Mouse (Mus musculus) splenic B cell, adult 2 months (primary cell): ENCODE results near the gene Zcchc24.
A peak's percentile ranks its signal among the peaks of the same experiment; 100 is the strongest.

Experiments used
- DNase-seq: peaks from one replicate; pipeline ENCODE4 v3.0.0-alpha.2; 2011; ENCODE audit warnings: low read depth, low spot score
- H3K27me3 ChIP-seq: 2 replicates; pipeline ENCODE4 v1.6.1; 2012; ENCODE audit warnings: mild to moderate bottlenecking, low read length, moderate library complexity, mixed read lengths; ENCODE audit not compliant: control insufficient read depth, poor library complexity, insufficient read depth, severe bottlenecking
- H3K36me3 ChIP-seq: 2 replicates; pipeline ENCODE4 v1.6.1; 2012; ENCODE audit warnings: mild to moderate bottlenecking, low read length, moderate library complexity, mixed read lengths; ENCODE audit not compliant: control insufficient read depth, poor library complexity, insufficient read depth, severe bottlenecking

The Zcchc24 gene

DNA sequence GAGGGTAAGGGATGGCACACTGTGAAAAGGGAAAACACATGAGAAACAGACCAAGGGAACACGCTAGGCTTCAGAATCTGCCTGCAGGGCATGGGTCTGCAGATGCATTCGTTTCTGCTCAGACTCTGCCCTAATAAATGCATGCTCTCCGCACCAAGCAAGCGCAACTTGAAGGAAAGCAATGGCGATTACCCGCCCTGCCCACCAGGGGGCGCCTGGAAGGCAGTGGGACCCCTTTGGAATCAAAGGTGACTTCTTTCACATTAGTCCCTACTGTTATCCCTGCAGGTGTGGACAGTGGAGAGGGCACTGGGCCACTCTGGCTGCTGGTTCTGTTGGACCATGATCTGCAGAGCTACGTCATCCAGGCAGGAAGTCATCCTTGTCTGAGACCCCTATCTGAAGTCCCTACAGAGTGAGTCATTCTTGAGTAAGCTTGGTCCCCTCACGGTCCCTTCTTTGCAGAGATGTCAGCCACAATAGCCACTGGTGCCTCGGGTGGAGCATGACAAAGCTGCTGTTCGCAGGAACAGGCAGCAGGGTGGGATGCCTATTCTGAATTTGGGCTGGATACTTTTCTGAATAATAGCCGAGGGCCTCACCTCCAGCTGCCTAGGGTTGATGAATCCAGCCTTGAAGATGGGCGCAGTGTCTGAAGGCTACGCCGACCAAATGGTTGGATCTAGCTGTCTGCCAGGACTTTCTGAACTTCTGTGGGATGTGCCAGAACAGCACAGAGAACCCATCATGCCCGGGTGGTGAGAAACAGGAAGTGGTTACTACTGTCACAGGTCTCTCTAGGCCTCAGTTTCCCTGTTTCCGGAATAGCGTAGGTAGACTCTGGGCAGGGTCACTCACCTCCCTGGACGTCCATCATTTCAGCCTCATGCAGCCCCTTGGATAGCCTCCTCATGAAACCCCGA, 42.4 kb downstream of the Zcchc24 start:
- H3K27me3 ChIP-seq = no peaks in the 10 kb centered on the region
- H3K36me3 ChIP-seq = no peaks in the 10 kb centered on the region
- DNase-seq = peak; percentile 74

DNA sequence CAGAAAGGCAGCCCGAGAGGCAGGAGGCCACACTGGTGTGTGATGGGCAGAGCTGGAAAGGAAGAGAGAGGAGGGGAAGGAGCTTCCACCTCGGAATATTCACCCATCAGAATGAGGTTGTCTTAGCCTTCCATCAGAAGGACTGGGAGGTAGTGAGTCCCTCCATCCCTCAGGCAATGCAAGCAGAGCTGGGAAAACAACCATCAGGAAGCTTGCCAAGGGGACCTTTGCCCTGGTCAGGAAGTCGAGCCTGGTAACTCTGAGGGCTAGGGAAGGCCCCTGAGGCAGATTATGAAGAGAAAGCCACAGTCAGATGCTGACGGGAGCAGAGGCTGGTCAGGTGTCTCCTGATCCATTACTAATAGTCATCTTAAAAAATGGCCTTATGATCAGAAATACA, 43.1 kb downstream of the Zcchc24 start:
- Histone ChIP-seq H3K36me3 (no peaks in the 10 kb centered on the region), H3K27me3 (no peaks in the 10 kb centered on the region)
- no peak for DNase-seq

DNA sequence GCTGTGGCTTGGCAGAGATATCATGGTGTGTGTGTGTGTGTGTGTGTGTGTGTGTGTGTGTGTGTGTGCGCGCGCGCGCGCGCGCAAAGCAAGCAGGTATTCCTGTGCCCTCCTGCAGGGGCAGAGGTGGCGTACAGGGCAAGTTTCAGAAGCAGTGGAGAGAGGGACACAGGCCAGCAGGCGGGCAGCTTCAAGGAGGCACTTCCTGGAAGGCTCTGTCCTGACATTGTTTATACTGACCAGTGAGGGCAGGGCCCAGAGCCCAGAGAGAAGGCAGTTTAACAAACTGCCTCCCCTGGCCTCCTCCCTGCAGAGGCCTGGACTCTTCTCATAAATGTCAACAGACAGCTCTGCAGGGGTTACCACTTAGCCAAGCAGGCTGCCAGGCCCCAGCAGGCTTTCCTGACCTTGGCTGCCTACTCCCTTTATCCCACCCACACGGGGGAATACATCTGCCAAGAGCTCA, 43.8 kb downstream of the Zcchc24 start:
- no peaks in the 10 kb centered on the region for H3K36me3 ChIP-seq
- H3K27me3 ChIP-seq = no peaks in the 10 kb centered on the region
- no peak for DNase-seq

DNA sequence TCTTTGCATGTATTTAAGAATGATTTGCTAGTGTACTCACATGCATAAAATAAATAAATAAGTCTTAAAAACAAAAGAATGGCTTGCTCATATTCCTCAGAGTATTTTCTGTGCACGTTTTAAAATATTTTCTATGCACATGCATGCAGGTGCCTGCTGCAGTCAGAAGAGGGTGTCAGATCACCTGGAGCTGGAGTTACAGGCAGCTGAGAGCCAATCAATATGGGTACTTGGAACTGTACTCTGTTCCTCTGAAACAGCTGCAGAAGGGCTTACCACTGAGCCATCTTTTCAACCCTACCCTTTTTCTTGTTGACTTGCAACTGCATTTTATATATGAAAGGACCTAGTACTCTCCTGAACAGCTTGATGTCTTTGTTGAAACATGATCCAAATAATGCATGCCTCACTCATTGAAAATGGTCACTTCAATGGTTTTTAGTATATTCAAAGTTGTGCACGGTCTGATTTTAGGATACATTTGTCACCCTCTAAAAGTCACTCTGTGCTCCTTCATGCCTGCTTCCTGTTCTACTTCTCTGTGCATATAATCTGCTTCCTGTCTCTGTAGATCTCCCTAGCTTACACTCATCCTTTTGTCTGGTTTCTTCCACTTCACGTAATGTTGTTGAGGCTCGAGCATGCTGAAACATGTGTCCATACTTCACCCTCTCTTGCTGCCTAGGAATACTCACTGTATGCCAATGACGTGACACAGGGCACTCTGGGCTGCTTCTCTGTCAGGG, 47.7 kb downstream of the Zcchc24 start:
- DNase-seq = peak; percentile 50
- Histone ChIP-seq H3K36me3 (no peaks in the 10 kb centered on the region), H3K27me3 (no peaks in the 10 kb centered on the region)

DNA sequence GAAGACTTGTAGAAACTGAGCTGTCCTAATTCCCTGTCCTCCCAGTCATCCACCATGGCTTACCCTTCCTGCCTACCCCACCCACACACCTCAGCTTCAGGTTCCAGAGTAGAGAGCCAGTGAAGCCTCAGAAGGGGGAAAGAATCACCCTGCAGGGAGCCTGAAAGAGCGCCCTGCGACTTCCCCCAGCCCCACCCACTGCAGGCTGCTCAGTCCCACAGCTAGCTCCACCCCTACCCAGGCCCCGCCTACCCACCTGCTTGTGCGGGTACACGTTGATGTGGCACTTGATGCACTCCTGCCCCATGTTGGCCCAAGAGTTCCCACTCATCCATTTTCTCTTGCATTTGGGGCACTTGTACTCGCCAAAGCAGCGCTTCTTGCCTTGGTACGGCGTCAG, 49.5 kb downstream of the Zcchc24 start:
- peak; percentile 74 for DNase-seq

DNA sequence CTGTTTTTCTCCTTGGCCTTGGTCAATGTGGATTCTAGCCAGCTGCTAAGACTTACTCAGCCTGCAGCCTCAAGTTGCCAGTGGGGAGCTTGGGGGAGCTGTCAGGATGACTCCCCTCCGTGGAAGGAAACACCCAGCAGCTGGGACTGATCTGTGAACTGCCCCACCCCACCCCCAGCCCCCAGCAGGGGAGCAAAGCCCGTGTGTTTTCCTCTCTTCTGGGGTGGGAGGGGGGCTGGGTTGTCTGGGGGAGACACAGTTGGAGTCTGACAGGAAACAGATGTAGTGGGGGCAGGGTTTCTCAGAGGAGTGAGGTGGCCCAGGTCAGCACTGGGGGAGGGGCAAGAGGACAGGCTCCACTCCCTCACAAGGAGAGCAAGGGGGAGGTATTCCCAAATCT, 50.4 kb downstream of the Zcchc24 start:
- H3K27me3 ChIP-seq = no peaks in the 10 kb centered on the region
- no peak for DNase-seq
- H3K36me3 ChIP-seq = no peaks in the 10 kb centered on the region; the same call in 1 of the 2 replicates

More for the DNA sequence above, 49.5 kb downstream of the Zcchc24 start:
- H3K27me3 ChIP-seq = no peaks in the 10 kb centered on the region
- no peaks in the 10 kb centered on the region; the same call in 1 of the 2 replicates for H3K36me3 ChIP-seq

DNA sequence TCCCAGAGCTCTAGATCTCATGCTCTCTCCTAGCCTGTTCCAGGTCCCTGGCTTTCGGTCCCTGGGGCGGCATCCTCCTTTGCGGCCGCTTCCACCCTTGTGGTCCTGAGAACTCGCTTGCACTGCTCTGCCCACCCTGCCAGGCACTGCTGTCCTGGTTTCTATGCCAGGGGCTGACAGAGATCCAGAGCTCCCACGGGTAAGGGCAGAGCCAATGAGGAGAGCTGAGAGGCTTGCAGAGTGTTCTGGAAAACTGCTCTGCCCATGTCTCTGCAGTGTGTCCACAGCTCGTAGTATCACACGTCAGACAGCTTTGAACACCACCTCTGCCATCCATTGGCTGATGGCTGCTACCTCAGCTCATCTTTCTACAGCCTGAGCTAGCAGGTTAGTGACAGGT, 51.1 kb downstream of the Zcchc24 start:
- H3K27me3 ChIP-seq = no peaks in the 10 kb centered on the region
- H3K36me3 ChIP-seq = no peaks in the 10 kb centered on the region; the same call in 1 of the 2 replicates
- DNase-seq = no peak

DNA sequence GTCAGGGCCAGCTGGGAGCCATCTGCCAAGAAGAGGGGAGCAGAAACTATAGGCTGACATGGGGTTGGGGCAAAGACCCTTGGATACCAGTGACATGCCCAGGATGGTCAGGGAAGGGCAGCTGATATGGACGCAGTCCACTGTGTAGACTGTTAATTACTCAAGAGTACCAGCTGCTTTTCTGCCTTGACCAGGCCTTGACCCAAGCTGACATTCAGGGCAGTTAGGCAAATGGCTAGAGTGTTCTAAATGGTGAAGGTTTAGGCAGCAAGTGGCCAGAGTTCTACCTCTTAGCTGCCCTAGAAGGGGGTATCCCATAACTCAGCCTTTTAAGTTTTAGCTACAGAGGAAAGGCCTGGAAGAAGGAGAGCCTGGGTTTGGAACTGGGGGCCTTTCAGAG, 52.3 kb downstream of the Zcchc24 start:
- no peaks in the 10 kb centered on the region for H3K27me3 ChIP-seq
- no peak for DNase-seq
- no peaks in the 10 kb centered on the region; the same call in 1 of the 2 replicates for H3K36me3 ChIP-seq

DNA sequence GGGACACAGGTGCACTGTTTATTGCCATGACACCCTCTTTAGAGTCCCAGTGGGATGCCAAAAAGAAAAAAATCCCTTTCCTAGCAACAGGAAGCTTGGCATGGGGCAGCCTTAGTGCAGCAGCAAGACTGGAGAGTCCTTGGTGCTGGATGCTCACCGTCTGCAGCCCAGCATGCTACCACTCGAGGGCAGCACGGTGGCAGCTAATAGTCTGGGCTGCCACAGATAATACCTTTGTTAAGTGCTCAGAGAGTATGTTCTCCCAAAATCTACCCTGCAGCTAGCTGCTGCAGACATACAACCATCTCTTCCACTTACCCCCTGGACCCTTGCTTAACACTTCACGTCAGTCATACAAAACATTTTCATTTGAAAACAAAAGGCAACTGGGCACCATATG, 55.4 kb downstream of the Zcchc24 start:
- DNase-seq = peak; percentile 43
- no peaks in the 10 kb centered on the region for H3K27me3 ChIP-seq
- H3K36me3 ChIP-seq = no peaks in the 10 kb centered on the region; the same call in 1 of the 2 replicates

DNA sequence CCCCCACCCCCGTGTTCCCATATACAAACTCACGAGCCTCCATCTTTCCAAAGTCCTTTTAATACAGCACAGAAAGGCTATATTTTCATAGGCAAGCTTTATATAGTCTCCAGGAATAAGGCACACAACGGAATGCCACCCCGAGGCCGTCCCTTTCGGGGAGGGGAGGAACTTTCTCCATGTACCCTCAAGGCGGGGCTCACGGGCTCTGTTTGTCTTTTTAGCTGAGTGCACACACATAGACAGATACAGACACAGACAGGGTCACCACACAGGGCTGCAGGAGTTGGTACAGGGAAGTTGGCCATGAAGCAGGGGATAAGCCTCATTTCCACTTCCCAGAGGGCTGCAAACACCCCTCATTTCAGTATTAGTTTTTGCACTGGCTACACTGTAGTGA, 57.2 kb downstream of the Zcchc24 start:
- no peaks in the 10 kb centered on the region; the same call in 1 of the 2 replicates for H3K36me3 ChIP-seq
- no peaks in the 10 kb centered on the region for H3K27me3 ChIP-seq

DNA sequence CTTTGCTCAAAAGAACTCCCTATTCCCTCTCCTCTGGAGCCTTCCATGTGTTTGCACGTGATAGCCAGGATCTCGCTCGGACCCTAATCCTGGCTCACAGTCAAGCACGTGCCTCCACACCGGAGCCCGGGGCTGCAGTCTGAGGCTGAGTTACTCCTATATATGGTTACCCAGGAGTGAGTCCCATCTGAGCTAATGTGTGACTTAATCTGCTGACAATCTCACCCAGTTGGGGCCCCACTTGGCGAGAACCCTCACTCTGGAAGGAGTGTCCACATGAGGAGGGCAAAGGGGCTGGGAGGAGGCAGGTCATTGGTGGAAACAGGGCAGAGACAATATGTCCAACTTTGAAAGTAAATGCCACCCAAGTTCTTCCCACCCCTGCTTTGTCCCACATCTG, 57.7 kb downstream of the Zcchc24 start:
- no peaks in the 10 kb centered on the region; the same call in 1 of the 2 replicates for H3K36me3 ChIP-seq
- no peaks in the 10 kb centered on the region for H3K27me3 ChIP-seq
- no peak for DNase-seq

More for the DNA sequence above, 57.2 kb downstream of the Zcchc24 start:
- DNase-seq = no peak

DNA sequence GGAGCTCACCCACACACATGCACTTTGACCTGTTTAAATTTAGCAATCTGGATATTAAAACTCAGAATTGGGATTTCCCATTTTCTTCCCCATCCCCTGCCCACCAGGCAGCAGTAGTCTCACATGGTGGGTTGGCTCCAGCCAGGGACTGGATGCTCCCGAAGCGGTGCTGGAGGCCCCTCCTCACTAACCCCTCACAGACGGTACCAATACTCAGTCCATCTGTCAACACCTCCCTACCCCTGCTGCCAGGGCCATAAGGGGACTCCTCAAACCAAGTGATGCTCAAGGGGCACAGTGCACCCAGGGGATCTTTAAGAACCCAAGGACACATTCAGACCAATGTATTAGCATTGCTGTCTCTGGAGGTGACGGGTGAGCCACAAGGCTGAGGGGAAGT, 58.2 kb downstream of the Zcchc24 start:
- H3K36me3 ChIP-seq = no peaks in the 10 kb centered on the region
- no peak for DNase-seq

DNA sequence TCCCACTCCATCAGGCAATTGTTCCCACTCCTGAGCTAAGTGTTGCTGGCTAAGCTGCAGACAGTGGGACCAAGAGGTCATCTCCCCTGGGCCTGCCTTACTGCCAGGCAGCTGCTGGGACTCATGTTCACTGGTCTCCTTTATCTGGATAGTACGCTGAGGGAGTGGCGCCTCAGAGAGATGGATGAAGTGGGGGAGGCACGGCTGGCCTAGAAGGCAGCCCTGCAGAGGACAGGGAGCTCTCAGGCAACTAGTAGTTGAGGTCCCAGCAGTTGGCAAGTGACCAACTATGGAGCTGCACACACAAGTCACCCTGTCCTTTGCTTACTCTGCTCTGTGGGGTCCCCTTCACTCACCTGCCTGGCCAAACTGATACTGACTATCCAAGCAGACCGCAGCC, 58.8 kb downstream of the Zcchc24 start:
- H3K27me3 ChIP-seq = no peaks in the 10 kb centered on the region
- no peak for DNase-seq
- no peaks in the 10 kb centered on the region for H3K36me3 ChIP-seq

More for the DNA sequence above, 58.2 kb downstream of the Zcchc24 start:
- H3K27me3 ChIP-seq = no peaks in the 10 kb centered on the region

DNA sequence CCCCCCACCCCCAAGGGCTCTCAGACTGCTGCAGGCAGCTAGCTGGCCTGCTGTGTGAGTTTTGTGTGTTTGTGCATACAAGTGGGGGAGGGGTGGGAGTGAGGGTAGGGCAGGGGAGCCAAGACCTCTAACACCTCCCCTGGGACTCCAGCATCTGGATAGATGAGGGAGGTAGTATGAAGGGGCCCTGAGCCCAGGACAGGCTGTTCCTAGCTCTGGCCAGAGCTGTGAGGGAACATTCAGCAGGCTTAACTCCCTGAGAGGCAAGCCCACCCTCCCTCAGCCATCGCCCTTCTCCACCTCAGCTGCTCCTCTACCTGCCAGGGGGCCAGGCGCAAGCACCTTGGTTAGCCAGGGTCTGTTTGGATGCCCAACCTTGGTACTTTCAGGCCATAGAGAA, 59.9 kb downstream of the Zcchc24 start:
- Histone ChIP-seq H3K27me3 (no peaks in the 10 kb centered on the region), H3K36me3 (no peaks in the 10 kb centered on the region)
- DNase-seq = no peak

DNA sequence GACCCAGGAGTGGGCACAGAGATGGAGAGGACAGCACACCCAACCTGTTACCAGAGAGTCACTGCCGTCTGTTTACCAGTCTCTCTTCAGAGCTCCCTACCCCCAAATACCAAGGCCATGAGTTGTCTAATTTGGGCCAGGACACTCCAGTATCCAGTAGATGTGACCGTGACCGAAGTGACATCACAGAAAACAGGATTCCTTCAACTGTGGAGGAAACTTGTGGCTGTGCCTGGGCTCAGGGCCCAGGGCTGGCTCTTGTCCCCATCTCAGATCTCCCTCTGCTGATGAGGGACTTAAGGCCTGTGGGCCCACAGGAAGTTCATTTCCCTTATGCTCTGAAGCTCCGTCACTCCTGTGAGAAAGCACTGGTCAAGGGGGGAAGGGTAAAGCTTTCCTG, 60.4 kb downstream of the Zcchc24 start:
- DNase-seq = no peak
- no peaks in the 10 kb centered on the region for H3K36me3 ChIP-seq
- no peaks in the 10 kb centered on the region for H3K27me3 ChIP-seq
